Mouse (Mus musculus): Measurements from ENCODE around the gene Ang. TPM values are rescaled to one million over a fixed set of nuclear protein-coding genes. Genes with fewer than 3 reads are reported as not detected.
A peak's percentile ranks its signal among the peaks of the same experiment; 100 is the strongest.

Ang gene
- polyA plus RNA-seq (2012; rRNA removed) = 0.89 and 1.5 TPM in 2 replicates

DNA sequence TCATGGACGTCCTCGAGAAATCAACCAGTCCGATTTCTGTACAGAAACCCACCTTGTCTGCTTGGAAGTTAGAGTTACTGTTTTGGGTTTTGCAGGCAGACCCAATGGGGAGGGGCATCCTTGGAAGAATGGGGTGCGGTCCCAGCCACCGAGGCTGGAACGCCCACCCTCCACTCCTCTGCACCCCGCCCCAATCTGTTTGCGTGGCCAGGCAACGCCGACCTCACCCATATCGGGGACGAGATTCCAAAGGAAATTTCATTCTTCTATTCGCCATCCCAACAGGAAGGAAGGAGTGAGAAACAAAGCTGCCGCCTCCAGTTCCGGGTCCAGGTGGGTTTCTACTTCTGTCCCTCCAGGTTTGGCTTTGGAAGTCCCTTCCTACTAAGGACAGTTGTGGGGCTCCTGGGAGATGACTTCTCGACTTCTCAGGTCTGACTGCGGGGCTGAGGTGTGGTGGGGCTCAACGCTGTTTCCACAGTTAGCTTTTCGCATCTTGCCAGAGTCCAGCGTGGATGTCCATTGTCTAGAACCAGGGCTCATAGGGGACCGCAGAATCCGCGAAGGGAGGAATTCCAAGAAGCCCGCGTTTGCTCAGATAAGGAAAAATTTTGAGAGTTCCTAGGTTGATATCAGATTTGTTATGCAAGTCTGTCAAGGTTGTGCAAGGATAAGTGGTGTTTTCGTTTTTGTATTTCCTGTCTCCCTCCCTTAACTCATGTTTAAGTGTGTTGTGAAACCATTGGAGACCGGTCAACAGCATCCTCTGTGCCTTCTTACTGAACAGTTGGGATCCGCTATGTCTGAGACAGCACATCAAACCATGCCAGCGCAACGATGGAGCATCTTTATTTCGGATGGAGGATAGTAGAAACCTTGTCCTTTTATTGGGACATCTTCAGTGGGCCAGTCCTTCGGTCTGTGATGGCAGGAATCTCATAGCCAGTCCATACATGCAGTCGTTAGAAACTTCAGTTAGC, at the start of gene Ang, which contains the start of gene Rnase4:
Gene Ang (plus strand): TSS at position 230 of the 980 bp plus-strand sequence.
Gene Rnase4 (plus strand): TSS at position 157 of the 980 bp plus-strand sequence.
- Histone ChIP-seq H3K4me1 (ENCODE audit: control insufficient read depth, insufficient read depth, low read length) (peaks cover 7% of the 10 kb centered on the region), H3K4me3 (ENCODE audit: control insufficient read depth, low read depth, low read length) (peak within 1 kb of the TSS; percentile 71)

DNA sequence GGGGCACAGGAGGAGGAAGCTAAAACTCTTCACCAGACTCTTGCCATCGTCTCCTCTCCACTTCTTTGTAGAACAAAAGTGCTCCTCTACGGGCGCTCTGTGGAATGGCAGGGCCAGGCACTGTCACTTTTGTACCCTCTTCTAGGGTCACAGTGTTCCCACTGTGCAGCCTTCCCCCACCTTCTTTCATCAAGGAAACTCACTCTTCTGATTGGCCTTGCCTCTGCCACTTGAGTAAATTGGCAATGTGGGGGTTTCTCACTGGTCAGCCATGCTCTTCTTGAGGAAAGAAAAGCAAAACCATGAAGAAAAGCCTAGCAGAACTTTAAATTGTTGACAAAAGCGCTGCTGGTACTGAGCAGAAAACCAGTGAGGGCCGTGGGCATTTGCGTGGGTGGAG, 49.2 kb upstream of the Ang start, which contains the start of gene Rnase9:
Gene Rnase9 (minus strand): TSS at position 101 of the 400 bp plus-strand sequence.
- Histone ChIP-seq H3K27me3 (ENCODE audit: control insufficient read depth, insufficient read depth, low read length) (no peaks in the 10 kb centered on the region), H3K27ac (ENCODE audit: control insufficient read depth, insufficient read depth, low read depth, low read length) (no peak within 1 kb of the TSS), H3K36me3 (ENCODE audit: control insufficient read depth, insufficient read depth, low read length) (no peaks in the 10 kb centered on the region), H3K4me1 (ENCODE audit: control insufficient read depth, insufficient read depth, low read length) (no peaks in the 10 kb centered on the region), H3K4me3 (ENCODE audit: control insufficient read depth, low read depth, low read length) (no peak within 1 kb of the TSS)
- TF ChIP-seq CTCF (IDR thresholded peaks at IDR 0.05; ENCODE audit: control insufficient read depth, insufficient read depth, insufficient replicate concordance, low read depth, low read length) (no peak), POLR2A (IDR thresholded peaks at IDR 0.05; ENCODE audit: control insufficient read depth, low read depth, low read length) (no peak)

More for the DNA sequence above, at the start of gene Ang, which contains the start of gene Rnase4:
- Histone ChIP-seq H3K36me3 (ENCODE audit: control insufficient read depth, insufficient read depth, low read length) (no peaks in the 10 kb centered on the region), H3K27me3 (ENCODE audit: control insufficient read depth, insufficient read depth, low read length) (no peaks in the 10 kb centered on the region), H3K27ac (ENCODE audit: control insufficient read depth, insufficient read depth, low read depth, low read length) (peak within 1 kb of the TSS; percentile 85)
- TF ChIP-seq CTCF (IDR thresholded peaks at IDR 0.05; ENCODE audit: control insufficient read depth, insufficient read depth, insufficient replicate concordance, low read depth, low read length) (no peak), POLR2A (IDR thresholded peaks at IDR 0.05; ENCODE audit: control insufficient read depth, low read depth, low read length) (no peak)

DNA sequence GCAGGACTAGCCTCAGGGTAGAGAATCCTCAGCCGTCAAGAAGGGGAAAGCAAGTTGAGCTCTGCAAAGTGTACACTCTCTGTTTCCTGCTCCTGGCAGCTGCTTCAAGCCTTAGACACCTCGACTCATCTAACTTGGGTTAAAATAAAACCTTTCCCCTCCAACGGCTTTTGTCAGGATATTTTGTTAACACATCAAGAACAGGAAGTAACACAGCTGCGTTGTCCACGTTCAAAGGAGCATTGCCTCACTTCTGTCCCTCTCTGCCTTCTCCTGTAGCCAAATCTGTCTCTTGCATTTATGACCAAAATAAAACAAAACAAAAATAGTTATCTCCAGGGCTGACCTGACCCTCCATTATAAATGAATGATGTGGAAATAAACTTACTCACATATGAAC, 43.1 kb upstream of the Ang start:
- no peak overlapping the region for H3K4me3 ChIP-seq (ENCODE audit: control insufficient read depth, low read depth, low read length)
- H3K4me1 ChIP-seq (ENCODE audit: control insufficient read depth, insufficient read depth, low read length) = no peaks in the 10 kb centered on the region
- no peaks in the 10 kb centered on the region for H3K27me3 ChIP-seq (ENCODE audit: control insufficient read depth, insufficient read depth, low read length)
- no peak for TF ChIP-seq POLR2A (IDR thresholded peaks at IDR 0.05; ENCODE audit: control insufficient read depth, low read depth, low read length)
- no peak for TF ChIP-seq CTCF (IDR thresholded peaks at IDR 0.05; ENCODE audit: control insufficient read depth, insufficient read depth, insufficient replicate concordance, low read depth, low read length)
- H3K27ac ChIP-seq (ENCODE audit: control insufficient read depth, insufficient read depth, low read depth, low read length) = no peak overlapping the region
- no peaks in the 10 kb centered on the region for H3K36me3 ChIP-seq (ENCODE audit: control insufficient read depth, insufficient read depth, low read length)

DNA sequence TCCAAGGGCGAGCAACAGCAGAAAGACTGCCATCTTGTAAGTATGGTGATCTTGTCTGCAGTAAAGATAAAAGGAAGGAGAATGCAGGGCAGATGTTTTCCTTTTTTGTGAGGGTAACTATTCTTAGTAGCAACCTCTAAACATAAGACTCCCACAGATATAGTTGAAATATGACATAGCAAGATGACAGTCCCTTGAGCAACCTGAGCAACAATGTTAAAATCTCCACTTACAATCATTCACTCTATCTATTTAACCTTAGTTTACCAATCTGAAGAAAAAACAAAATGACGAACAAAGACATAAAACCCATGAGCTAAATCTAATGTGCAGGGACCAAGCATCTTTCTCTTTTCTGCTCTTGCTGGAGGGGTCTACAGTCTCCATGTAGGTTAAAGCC, 40.9 kb upstream of the Ang start, which contains the start of gene Rnase11:
Gene Rnase11 (minus strand): TSS at position 101 of the 400 bp plus-strand sequence.
- Histone ChIP-seq H3K4me3 (ENCODE audit: control insufficient read depth, low read depth, low read length) (no peak within 1 kb of the TSS), H3K4me1 (ENCODE audit: control insufficient read depth, insufficient read depth, low read length) (no peaks in the 10 kb centered on the region; the same call in 1 of the 2 replicates), H3K36me3 (ENCODE audit: control insufficient read depth, insufficient read depth, low read length) (no peaks in the 10 kb centered on the region), H3K27ac (ENCODE audit: control insufficient read depth, insufficient read depth, low read depth, low read length) (no peak within 1 kb of the TSS), H3K27me3 (ENCODE audit: control insufficient read depth, insufficient read depth, low read length) (no peaks in the 10 kb centered on the region)
- TF ChIP-seq POLR2A (IDR thresholded peaks at IDR 0.05; ENCODE audit: control insufficient read depth, low read depth, low read length) (no peak), CTCF (IDR thresholded peaks at IDR 0.05; ENCODE audit: control insufficient read depth, insufficient read depth, insufficient replicate concordance, low read depth, low read length) (no peak)

DNA sequence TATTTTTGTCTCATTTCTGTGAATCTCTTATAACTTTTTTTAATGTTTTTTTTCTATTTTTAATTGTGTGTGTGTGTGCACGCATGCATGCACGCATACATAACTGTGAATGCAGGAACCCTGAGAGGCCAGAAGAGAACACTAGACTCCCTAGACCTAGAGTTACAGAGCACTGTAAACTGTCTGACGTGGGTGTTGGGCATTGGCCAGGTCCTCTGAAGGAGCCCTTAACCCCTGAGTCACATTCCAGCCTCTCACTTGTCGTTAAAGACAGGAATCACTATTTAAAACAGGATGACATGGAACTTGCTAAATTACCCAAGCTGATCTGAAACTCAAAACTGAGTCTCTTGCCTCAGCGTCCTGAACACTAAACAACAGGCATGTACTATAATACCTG, 39.0 kb upstream of the Ang start:
- no peaks in the 10 kb centered on the region; the same call in 1 of the 2 replicates for H3K4me1 ChIP-seq (ENCODE audit: control insufficient read depth, insufficient read depth, low read length)
- no peaks in the 10 kb centered on the region for H3K27me3 ChIP-seq (ENCODE audit: control insufficient read depth, insufficient read depth, low read length)
- TF ChIP-seq CTCF (IDR thresholded peaks at IDR 0.05; ENCODE audit: control insufficient read depth, insufficient read depth, insufficient replicate concordance, low read depth, low read length) (no peak), POLR2A (IDR thresholded peaks at IDR 0.05; ENCODE audit: control insufficient read depth, low read depth, low read length) (no peak)
- H3K27ac ChIP-seq (ENCODE audit: control insufficient read depth, insufficient read depth, low read depth, low read length) = no peak overlapping the region
- H3K36me3 ChIP-seq (ENCODE audit: control insufficient read depth, insufficient read depth, low read length) = no peaks in the 10 kb centered on the region
- H3K4me3 ChIP-seq (ENCODE audit: control insufficient read depth, low read depth, low read length) = no peak overlapping the region

DNA sequence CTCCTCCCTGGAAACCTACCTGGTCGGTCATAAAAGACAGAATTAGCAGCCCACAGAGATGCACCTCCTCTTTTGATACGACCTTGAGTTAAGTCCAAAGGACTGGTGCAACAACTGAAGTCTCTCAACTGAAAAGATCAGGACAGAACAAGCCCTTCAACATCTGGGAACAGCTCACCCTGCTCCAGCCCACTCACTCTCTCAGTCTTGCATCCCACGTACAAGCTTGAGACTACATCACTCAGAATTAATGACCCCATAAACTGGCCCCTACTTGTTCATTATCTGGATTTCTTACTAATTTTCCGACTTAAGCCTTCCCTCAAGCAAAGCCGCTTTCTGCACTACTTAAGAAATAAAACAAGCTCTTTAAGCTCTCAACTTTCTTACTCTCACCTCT, 37.8 kb upstream of the Ang start:
- no peak overlapping the region for H3K27ac ChIP-seq (ENCODE audit: control insufficient read depth, insufficient read depth, low read depth, low read length)
- H3K36me3 ChIP-seq (ENCODE audit: control insufficient read depth, insufficient read depth, low read length) = no peaks in the 10 kb centered on the region
- TF ChIP-seq CTCF (IDR thresholded peaks at IDR 0.05; ENCODE audit: control insufficient read depth, insufficient read depth, insufficient replicate concordance, low read depth, low read length) (no peak), POLR2A (IDR thresholded peaks at IDR 0.05; ENCODE audit: control insufficient read depth, low read depth, low read length) (no peak)
- no peak overlapping the region for H3K4me3 ChIP-seq (ENCODE audit: control insufficient read depth, low read depth, low read length)
- H3K4me1 ChIP-seq (ENCODE audit: control insufficient read depth, insufficient read depth, low read length) = no peaks in the 10 kb centered on the region; the same call in 1 of the 2 replicates
- no peaks in the 10 kb centered on the region for H3K27me3 ChIP-seq (ENCODE audit: control insufficient read depth, insufficient read depth, low read length)
